Mouse (Mus musculus) stomach, embryonic 15.5 days (tissue): ENCODE results near the gene Lztr1. TPM values are rescaled to one million over a fixed set of nuclear protein-coding genes. Genes with fewer than 3 reads are reported as not detected.
"Not testable (repeated sequence)": the region's sequence is repeated elsewhere in the genome, so short reads cannot be mapped to it uniquely, and the experiment has no call there.

Experiments
- ATAC-seq: fragments of 200-750 bp; cut with Nextera tagmentation; 2 replicates; pipeline ENCODE4 v1.8.0; 2017; ENCODE audit warnings: low read depth, moderate number of reproducible peaks, moderate TSS enrichment; ENCODE audit not compliant: insufficient read depth, low FRiP score
- H3K27ac ChIP-seq: fragments of 300-500 bp; sonication (generic); 2 replicates; pipeline ENCODE4 v1.5.1; 2015; ENCODE audit warnings: mild to moderate bottlenecking, inconsistent platforms
- H3K27me3 ChIP-seq: fragments of 300-500 bp; sonication (generic); replicated peaks from 2 replicates; pipeline ENCODE4 v1.6.1; 2015; ENCODE audit warnings: inconsistent platforms
- H3K36me3 ChIP-seq: fragments of 300-500 bp; sonication (generic); 2 replicates; pipeline ENCODE4 v1.6.1; 2015; ENCODE audit warnings: inconsistent platforms
- H3K4me1 ChIP-seq: fragments of 300-500 bp; sonication (generic); 2 replicates; pipeline ENCODE4 v1.6.1; 2015; ENCODE audit warnings: inconsistent platforms
- H3K4me2 ChIP-seq: fragments of 300-500 bp; sonication (generic); 2 replicates; pipeline ENCODE4 v1.6.1; 2015; ENCODE audit warnings: mild to moderate bottlenecking, inconsistent platforms
- H3K4me3 ChIP-seq: fragments of 300-500 bp; sonication (generic); replicated peaks from 2 replicates; pipeline ENCODE4 v1.5.1; 2015; ENCODE audit warnings: inconsistent platforms
- H3K9ac ChIP-seq: fragments of 300-500 bp; sonication (generic); 2 replicates; pipeline ENCODE4 v1.6.1; 2015; ENCODE audit warnings: inconsistent platforms
- H3K9me3 ChIP-seq: fragments of 300-500 bp; sonication (generic); 2 replicates; pipeline ENCODE4 v1.6.1; 2016; ENCODE audit warnings: inconsistent platforms
- WGBS: fragments of 180-500 bp; shearing (Covaris S2); methylation state at CpG from one replicate; pipeline ENCODE4 v1.1.7; 2015; 5-methylcytosine and 5-hydroxymethylcytosine counted together
- polyA plus RNA-seq: library from polyadenylated mRNA; unstranded; fragments of >200 nt; fragmentation: Nextera tagmentation; extraction: Ambion mirVana; gene quantifications from 2 replicates; pipeline ENCODE4 v1.2.1, GENCODE M21; 2015

Lztr1 gene
- polyA plus RNA-seq, 1 experiment from 2014 or later = 70.2 TPM

DNA sequence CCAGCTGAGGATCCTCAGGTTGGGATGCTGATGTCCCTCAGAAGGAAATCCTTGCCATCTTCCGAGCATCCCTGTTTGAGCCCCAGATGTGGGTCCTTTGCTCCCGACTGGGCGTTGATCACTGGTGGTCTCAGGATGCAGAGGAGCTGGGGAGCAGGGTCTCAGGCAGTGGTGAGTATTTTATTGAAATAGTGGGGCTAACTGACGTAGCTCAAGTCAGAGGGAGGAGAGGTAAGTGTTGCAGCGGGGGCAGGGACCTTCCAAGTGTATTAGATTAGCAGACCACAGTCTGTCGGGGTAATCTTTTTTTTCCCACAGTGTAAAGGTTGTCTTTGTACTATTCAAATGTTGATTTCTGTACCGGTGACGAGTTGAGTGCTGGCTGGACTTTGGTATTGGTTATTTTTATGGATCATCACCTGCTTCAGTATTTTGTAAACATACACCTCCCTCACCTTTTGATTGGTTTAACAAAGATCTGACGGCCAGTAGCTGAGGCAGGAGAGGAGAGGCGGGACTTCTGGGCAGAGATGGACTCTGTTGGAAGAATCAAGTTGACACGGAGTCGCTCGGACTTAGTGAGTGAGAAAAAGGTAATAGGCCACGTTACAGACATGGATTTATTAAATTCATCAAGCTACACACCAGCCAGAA is 24.3 kb downstream of the Lztr1 start:
- H3K9me3 ChIP-seq = no peaks in the 10 kb centered on the region
- H3K27me3 ChIP-seq = no peaks in the 10 kb centered on the region
- H3K9ac ChIP-seq = no peak overlapping the region
- WGBS = 67% methylated on average over 14 of the region's 14 CpGs
- ATAC-seq = no peak
- no peak overlapping the region for H3K4me3 ChIP-seq
- peaks cover 7% of the 10 kb centered on the region; the same call in 1 of the 2 replicates for H3K36me3 ChIP-seq
- H3K27ac ChIP-seq = no peak overlapping the region
- no peak overlapping the region for H3K4me2 ChIP-seq
- peaks cover 14% of the 10 kb centered on the region; the same call in 1 of the 2 replicates for H3K4me1 ChIP-seq

DNA sequence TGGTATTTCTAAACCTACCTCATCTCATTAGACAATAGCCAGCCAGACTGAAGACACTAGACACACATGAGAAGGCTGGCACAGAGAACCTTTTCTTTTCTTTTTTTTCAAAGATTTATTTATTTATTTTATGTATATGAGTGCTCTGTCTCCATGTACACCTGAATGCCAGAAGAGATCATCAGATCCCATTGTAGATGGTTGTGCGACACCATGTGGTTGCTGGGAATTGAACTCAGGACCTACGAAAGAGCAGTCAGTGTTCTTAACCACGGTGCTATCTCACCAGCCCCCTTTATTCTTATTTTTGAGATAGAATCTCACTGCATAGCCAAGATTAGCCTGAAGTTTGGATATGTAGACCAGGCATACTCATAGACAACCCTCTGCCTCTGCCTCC is 28.1 kb downstream of the Lztr1 start:
- Histone ChIP-seq H3K27me3 (no peaks in the 10 kb centered on the region), H3K36me3 (no peaks in the 10 kb centered on the region), H3K9ac (no peak overlapping the region), H3K4me2 (no peak overlapping the region), H3K4me1 (peaks cover 4% of the 10 kb centered on the region; the same call in 1 of the 2 replicates), H3K9me3 (no peaks in the 10 kb centered on the region), H3K4me3 (no peak overlapping the region), H3K27ac (no peak overlapping the region)
- WGBS = 92% methylated on average over 3 of the region's 3 CpGs
- ATAC-seq = no peak

DNA sequence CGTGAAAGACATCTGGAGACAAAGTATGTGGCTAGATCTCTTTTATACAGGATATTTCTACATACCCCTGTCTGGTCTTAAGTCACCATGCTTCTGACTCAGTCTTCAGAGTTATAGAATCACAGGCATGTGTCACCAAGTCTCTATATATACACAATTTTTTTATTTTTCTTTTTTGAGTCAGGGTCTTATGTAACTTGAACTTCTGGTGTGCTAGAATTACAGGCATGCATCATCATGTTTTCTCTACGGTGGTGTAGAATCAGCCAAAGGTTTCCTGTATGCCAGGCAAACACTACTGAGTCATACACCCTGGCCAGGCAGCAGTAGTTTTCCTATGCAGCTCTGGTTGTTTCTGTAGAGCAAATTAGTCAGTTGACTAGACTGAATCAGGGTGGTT is 34.1 kb downstream of the Lztr1 start:
- H3K36me3 ChIP-seq = no peaks in the 10 kb centered on the region
- no peaks in the 10 kb centered on the region for H3K4me1 ChIP-seq
- 66% methylated on average over 2 of the region's 2 CpGs for WGBS
- no peaks in the 10 kb centered on the region for H3K27me3 ChIP-seq
- ATAC-seq = no peak
- no peak overlapping the region for H3K9ac ChIP-seq
- no peaks in the 10 kb centered on the region for H3K9me3 ChIP-seq
- H3K27ac ChIP-seq = no peak overlapping the region
- H3K4me2 ChIP-seq = no peak overlapping the region
- H3K4me3 ChIP-seq = no peak overlapping the region

DNA sequence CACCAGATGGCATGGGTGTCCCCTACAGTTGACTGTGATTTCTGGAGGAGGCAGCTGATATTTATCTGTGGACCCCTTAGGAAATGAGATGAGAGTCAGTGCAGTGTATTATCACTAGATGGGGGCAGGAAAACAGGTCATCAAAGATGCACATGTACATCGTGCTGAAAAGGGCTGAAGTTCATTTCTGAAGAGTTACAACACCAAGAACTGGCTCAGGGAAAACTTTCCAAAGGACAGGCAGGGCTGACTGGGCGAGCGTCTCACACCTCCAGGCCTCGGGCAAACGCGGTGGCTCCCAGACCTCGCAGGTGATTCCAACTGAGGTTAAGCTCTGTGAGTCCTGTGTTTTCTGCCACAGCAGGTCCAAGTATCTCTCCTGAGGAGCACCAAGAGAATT is 44.3 kb downstream of the Lztr1 start:
- Histone ChIP-seq H3K4me2 (no peak overlapping the region), H3K36me3 (no peaks in the 10 kb centered on the region), H3K27ac (no peak overlapping the region), H3K4me3 (no peak overlapping the region), H3K9ac (no peak overlapping the region), H3K4me1 (peaks cover 16% of the 10 kb centered on the region), H3K9me3 (no peaks in the 10 kb centered on the region), H3K27me3 (no peaks in the 10 kb centered on the region)
- WGBS = 62% methylated on average over 7 of the region's 7 CpGs
- no peak for ATAC-seq

DNA sequence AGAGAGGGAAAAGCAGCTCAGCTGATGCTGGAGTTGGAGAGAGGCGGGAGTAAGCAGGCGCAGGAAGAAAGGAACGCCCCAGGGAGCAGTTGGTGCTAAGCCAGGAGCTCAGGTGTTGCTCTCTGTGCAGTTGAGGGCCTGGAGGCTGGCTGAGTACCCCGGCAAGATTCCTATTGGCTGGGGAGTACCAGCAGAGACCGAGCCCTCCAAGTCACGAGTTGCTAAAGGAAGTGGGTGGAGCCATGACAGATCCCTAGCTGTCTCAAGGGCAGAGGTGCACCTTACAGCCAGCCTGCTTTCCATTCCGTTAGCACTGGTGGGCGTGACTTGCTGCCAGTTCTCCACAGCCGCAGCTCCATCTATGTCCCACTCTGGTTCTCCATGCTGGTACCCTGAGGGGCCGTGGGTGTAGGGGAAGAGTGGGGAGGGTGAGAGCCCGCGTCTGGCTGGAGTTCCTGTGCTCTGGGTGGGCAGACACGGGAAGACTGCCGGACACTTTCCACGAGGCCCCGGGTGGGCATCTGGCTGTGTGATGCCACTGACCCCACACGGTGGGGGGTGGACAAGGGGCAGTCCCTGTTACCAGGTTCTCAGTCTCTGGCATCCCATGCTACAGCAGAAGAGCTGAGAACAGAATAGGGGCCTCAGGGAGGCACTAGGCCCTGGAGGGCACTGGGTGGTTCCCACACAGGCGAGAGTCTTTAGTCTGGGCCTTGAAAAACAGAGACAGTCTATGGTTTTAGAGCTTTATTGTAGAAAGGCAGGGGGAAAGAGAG is 45.6 kb downstream of the Lztr1 start:
- H3K4me3 ChIP-seq = peak overlapping the region; percentile 19
- 9% methylated on average over 18 of the region's 18 CpGs for WGBS
- no peaks in the 10 kb centered on the region for H3K27me3 ChIP-seq
- H3K4me2 ChIP-seq = peak overlapping the region; percentile 47
- H3K9ac ChIP-seq = no peak overlapping the region
- H3K36me3 ChIP-seq = no peaks in the 10 kb centered on the region
- no peaks in the 10 kb centered on the region for H3K9me3 ChIP-seq
- ATAC-seq = peak; percentile 91
- peak overlapping the region; percentile 69 for H3K27ac ChIP-seq
- peaks cover 27% of the 10 kb centered on the region for H3K4me1 ChIP-seq

DNA sequence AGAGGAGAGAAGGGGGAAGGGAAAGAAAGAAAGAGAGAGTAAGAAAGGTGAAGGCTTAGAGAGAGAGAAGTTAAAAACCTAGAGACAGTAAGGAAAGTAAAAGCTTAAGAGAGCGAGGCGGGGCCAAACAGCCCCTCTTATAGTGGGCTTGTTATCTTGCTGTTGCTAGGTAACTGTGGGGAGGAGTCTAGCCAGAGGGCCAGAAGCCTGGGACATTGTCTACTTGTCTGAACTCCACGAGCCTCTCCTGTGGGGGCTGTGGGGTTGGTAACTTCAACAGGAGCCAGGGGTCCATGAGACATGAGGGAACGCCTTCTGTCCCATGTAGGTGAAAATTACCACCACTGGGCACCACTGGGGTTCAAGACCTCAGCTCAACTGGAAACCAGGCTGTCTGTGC is 46.2 kb downstream of the Lztr1 start:
- not testable (repeated sequence) for ATAC-seq, H3K36me3 ChIP-seq, H3K27me3 ChIP-seq, H3K9me3 ChIP-seq, H3K27ac ChIP-seq, H3K4me2 ChIP-seq, H3K9ac ChIP-seq, H3K4me3 ChIP-seq
- 19% methylated on average over 4 of the region's 4 CpGs for WGBS
- H3K4me1 ChIP-seq = peaks cover 30% of the 10 kb centered on the region

DNA sequence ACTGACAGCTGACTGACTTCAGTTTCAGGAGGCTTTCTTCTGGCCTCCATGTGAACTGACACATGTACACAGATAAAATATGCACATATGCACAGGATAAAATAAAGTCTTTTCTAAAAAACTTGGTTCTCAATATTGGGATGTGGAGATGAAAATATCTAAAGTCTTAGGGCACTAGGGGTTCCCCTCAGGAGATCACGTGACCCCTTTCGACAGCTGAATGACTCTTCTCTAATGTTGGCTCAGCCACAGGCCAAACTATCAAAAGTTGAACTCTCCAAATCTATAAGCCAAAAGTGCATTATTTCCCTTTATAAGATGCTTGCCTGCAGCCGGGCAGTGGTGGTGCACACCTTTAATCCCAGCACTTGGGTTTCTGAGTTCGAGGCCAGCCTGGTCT is 47.7 kb downstream of the Lztr1 start:
- H3K27ac ChIP-seq = no peak overlapping the region
- H3K36me3 ChIP-seq = no peaks in the 10 kb centered on the region
- H3K4me3 ChIP-seq = no peak overlapping the region
- ATAC-seq = no peak
- H3K9ac ChIP-seq = no peak overlapping the region
- WGBS = 82% methylated on average over 4 of the region's 4 CpGs
- H3K4me2 ChIP-seq = no peak overlapping the region
- H3K27me3 ChIP-seq = no peaks in the 10 kb centered on the region
- H3K4me1 ChIP-seq = peaks cover 35% of the 10 kb centered on the region
- H3K9me3 ChIP-seq = no peaks in the 10 kb centered on the region

DNA sequence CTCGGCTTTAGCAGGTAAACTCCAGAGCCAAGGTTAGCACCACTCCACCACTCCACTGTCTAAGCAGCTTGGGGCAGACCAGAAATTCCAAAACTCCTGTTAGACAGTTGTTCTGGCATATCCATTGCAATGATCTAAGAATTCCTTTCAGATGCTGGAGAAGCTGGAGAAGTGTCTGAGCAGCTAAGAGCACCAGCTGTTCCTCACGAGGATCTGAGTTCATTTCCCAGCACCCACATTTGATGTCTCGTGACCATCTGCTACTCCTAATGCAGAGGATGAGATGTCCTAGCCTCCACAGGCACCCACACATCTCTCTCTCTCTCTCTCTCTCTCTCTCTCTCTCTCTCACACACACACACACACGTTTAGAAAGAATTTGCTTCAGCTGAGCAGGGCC is 48.4 kb downstream of the Lztr1 start:
- no peak for ATAC-seq
- no peaks in the 10 kb centered on the region for H3K9me3 ChIP-seq
- H3K27me3 ChIP-seq = no peaks in the 10 kb centered on the region
- H3K36me3 ChIP-seq = no peaks in the 10 kb centered on the region
- H3K4me1 ChIP-seq = peaks cover 41% of the 10 kb centered on the region
- H3K4me3 ChIP-seq = no peak overlapping the region
- no peak overlapping the region for H3K4me2 ChIP-seq
- no peak overlapping the region for H3K27ac ChIP-seq
- 55% methylated on average over 4 of the region's 4 CpGs for WGBS
- no peak overlapping the region for H3K9ac ChIP-seq

DNA sequence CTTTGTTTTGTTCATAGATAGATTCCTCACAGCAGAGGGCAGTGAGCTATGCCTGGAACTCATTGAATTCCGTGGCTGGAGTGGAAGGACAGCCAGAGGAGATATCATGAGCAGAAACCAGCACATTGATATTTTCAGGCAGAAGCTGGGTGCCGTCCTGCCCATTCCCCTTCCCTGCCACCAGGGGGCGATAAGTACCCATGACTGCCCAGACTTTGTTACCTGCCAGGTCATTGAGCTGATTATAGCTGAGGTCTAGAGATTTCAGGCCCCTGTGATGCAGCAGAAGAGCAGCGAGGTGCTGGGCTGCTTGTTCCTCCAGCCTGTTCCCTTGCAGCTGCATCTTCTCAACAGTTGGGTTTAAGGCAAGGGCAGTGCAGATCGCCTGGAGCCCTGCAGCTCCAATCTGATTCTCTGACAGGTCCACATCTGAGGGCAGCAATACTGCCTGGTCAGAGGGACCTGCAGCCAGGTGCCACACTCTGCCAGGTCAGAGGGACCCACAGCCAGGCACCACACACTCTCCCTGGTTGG is 49.5 kb downstream of the Lztr1 start:
- Histone ChIP-seq H3K27me3 (no peaks in the 10 kb centered on the region), H3K9ac (no peak overlapping the region), H3K36me3 (no peaks in the 10 kb centered on the region), H3K27ac (no peak overlapping the region), H3K4me1 (peaks cover 45% of the 10 kb centered on the region), H3K4me2 (peak overlapping the region; percentile 43), H3K4me3 (no peak overlapping the region), H3K9me3 (no peaks in the 10 kb centered on the region)
- ATAC-seq = no peak
- WGBS = 2% methylated on average over 5 of the region's 5 CpGs

DNA sequence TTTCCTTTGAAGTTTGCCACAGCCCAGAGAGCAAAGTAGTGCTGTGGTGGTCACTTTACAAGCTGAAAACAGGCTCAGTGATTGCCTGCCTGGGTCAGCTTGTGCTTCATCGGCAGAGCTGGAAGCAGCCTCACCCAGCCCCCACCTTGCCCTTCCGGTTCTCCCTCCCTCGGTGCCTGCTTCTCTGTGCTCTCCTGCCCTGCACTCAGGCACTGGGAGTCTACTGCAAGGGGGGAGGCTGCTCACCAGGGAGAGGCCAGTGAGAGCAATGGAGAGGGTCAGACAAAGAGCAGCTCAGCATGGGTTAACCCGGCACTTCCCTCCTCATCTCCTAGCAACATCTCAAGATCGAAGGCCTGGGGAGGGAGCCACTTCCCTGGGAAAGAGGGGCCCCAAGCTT is 50.3 kb downstream of the Lztr1 start:
- H3K36me3 ChIP-seq = no peaks in the 10 kb centered on the region
- H3K27ac ChIP-seq = no peak overlapping the region
- no peak overlapping the region; the same call in 1 of the 2 replicates for H3K4me3 ChIP-seq
- ATAC-seq = no peak
- peak overlapping the region; percentile 43 for H3K4me2 ChIP-seq
- H3K9ac ChIP-seq = no peak overlapping the region
- 2% methylated on average over 5 of the region's 5 CpGs for WGBS
- no peaks in the 10 kb centered on the region for H3K27me3 ChIP-seq
- no peaks in the 10 kb centered on the region for H3K9me3 ChIP-seq
- peaks cover 42% of the 10 kb centered on the region for H3K4me1 ChIP-seq

DNA sequence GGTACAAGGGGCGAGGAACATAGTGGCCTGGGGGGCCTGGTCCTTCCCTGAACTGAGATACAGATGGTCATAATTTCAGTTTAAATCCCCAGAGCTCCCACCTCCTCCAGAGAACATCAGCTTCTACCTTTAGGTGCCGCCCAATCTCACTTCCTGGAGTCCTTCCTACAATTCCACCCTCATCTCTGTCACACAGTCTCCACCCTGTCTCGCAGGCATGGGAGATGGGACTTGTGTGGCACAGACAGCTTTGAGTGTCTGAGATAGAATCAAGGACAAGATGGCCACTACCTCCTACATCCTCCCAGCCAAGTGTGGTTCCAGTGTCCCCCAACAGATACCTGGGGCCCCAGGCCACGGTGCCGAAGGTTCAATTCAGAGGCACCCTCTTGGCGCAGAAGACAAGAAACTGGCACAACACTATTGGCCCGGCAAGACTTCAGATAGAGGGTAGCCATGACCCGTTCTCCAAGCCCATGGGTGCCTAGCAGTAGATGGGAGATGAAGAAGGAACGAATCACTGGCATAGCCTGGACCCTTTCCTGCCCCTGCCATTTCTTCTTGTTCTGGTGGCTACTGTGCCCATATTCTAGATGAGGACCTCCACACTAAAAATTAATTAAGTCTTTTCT is 51.0 kb downstream of the Lztr1 start:
- ATAC-seq = no peak
- 70% methylated on average over 9 of the region's 9 CpGs for WGBS
- H3K9me3 ChIP-seq = no peaks in the 10 kb centered on the region
- no peaks in the 10 kb centered on the region for H3K27me3 ChIP-seq
- H3K4me3 ChIP-seq = no peak overlapping the region
- H3K4me2 ChIP-seq = peak overlapping the region; percentile 43
- no peaks in the 10 kb centered on the region for H3K36me3 ChIP-seq
- no peak overlapping the region for H3K9ac ChIP-seq
- H3K27ac ChIP-seq = no peak overlapping the region
- peaks cover 35% of the 10 kb centered on the region for H3K4me1 ChIP-seq
